Mouse (Mus musculus) gastrocnemius, adult 2 months (tissue): Measurements from ENCODE around the gene Dnaja2. TPM values are rescaled to one million over a fixed set of nuclear protein-coding genes. Genes with fewer than 3 reads are reported as not detected.
A peak's percentile ranks its signal among the peaks of the same experiment; 100 is the strongest.

Source experiments
- DNase-seq: peaks from one replicate; pipeline ENCODE4 v3.0.0; 2022
- H3K27ac ChIP-seq: fragments of 200-600 bp; 2 replicates; pipeline ENCODE4 v1.8.1; 2022; ENCODE audit warnings: mild to moderate bottlenecking
- H3K4me3 ChIP-seq: fragments of 200-600 bp; 2 replicates; pipeline ENCODE4 v1.8.1; 2022; ENCODE audit warnings: mild to moderate bottlenecking, moderate library complexity
- CTCF ChIP-seq: fragments of 200-600 bp; IDR thresholded peaks from 2 replicates; pipeline ENCODE4 v1.8.1; 2022; ENCODE audit warnings: antibody characterized with exemption, mild to moderate bottlenecking, moderate library complexity
- intact Hi-C: fragments of 180-260 bp; cut with DNase I; formaldehyde crosslinking; loops from one replicate; pipeline ENCODE4 v1.15.1; 2025
- total RNA-seq, 2 experiments: library from RNA; stranded (reverse); gene quantifications; 2 replicates each; pipeline ENCODE4 v1.2.3; 2021

Gene Dnaja2
- total RNA-seq, 2 experiments from 2014 or later = 204 to 232 TPM

GRCm38 (mm10) chr8:85577666-85578065, 22.5 kb upstream of the Dnaja2 start:
- intact Hi-C loops = no loop called here
- TF ChIP-seq CTCF = no peak
- no peak overlapping the region for H3K27ac ChIP-seq

GRCm38 (mm10) chr8:85573972-85574496, 18.9 kb upstream of the Dnaja2 start:
- intact Hi-C loops = no loop called here
- TF ChIP-seq CTCF = no peak
- H3K27ac ChIP-seq = no peak overlapping the region
- no peak for DNase-seq
- no peak overlapping the region for H3K4me3 ChIP-seq

More at GRCm38 (mm10) chr8:85577666-85578065, 22.5 kb upstream of the Dnaja2 start:
- no peak for DNase-seq
- no peak overlapping the region for H3K4me3 ChIP-seq

- H3K4me3 ChIP-seq = no peak overlapping the region
- no peak overlapping the region for H3K27ac ChIP-seq
- intact Hi-C loops = no loop called here
- no peak for DNase-seq
- no peak for TF ChIP-seq CTCF
These were observed 15.3 kb upstream of the Dnaja2 start for GRCm38 (mm10) chr8:85570466-85570865.

GRCm38 (mm10) chr8:85567801-85568200, 12.7 kb upstream of the Dnaja2 start:
- intact Hi-C loops = no loop called here
- no peak overlapping the region for H3K4me3 ChIP-seq
- TF ChIP-seq CTCF = no peak
- H3K27ac ChIP-seq = no peak overlapping the region
- DNase-seq = no peak

- TF ChIP-seq CTCF = no peak
- DNase-seq = no peak
- Histone ChIP-seq H3K4me3 (no peak overlapping the region), H3K27ac (no peak overlapping the region)
- intact Hi-C loops = no loop called here
These were observed 10.0 kb upstream of the Dnaja2 start for GRCm38 (mm10) chr8:85565186-85565585.

DNA sequence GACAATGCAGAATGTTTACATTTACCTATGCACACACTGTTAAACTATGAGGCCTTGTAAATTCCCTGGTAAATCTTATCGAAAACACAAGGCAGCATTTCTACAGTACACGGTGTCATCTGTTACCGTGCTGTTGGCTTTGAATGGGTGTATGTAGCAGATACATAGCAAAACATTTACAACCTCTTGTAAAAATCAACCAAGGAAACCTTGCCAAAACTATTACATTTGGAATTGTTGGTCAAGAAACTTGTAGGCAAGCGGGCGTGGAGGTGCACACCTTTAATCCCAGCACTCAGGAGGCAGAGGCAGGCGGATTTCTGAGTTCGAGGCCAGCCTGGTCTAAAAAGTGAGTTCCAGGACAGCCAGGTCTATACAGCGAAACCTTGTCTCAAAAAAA, 8.2 kb upstream of the Dnaja2 start:
- TF ChIP-seq CTCF = no peak
- DNase-seq = no peak
- H3K4me3 ChIP-seq = no peak overlapping the region
- intact Hi-C loops = no loop called here
- no peak overlapping the region for H3K27ac ChIP-seq

GRCm38 (mm10) chr8:85559966-85560365, 4.8 kb upstream of the Dnaja2 start:
- no peak for DNase-seq
- intact Hi-C loops = loop anchor here (10.0 kb wide), 1 partner anchor 265 kb away; the partner anchor contains the start of genes Orc6 and Vps35
- Histone ChIP-seq H3K4me3 (no peak overlapping the region), H3K27ac (no peak overlapping the region)
- TF ChIP-seq CTCF = no peak

DNA sequence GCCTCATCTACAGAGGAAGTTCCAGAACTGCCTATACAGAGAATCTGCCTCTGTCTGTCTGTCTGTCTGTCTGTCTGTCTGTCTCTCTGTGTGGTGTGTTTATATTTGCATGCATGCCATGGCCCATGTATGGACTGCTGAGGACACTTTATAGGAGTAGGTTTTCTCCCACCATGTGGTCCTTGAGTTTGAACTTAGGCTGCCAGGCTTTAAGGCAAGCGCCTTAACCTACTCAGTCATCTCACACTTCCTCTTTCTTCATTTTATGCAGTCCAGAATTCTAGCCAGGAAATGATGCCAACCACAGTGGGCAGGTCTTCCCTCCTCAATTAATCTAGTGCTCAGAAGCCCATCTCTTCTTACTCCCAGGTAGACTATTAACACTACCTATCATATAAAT, 4.1 kb upstream of the Dnaja2 start:
- intact Hi-C loops = loop anchor here (10.0 kb wide), 1 partner anchor 264 kb away; the partner anchor contains the start of genes Orc6 and Vps35

GRCm38 (mm10) chr8:85557601-85557986, 2.5 kb upstream of the Dnaja2 start:
- Histone ChIP-seq H3K4me3 (peak overlapping the region; percentile 29), H3K27ac (peak overlapping the region; percentile 100)
- no peak for TF ChIP-seq CTCF
- intact Hi-C loops = loop anchor here (10.0 kb wide), 1 partner anchor 263 kb away; the partner anchor contains the start of genes Orc6 and Vps35
- DNase-seq = no peak

More for the DNA sequence above, 4.1 kb upstream of the Dnaja2 start:
- H3K27ac ChIP-seq = no peak overlapping the region
- DNase-seq = no peak
- no peak overlapping the region for H3K4me3 ChIP-seq
- no peak for TF ChIP-seq CTCF

GRCm38 (mm10) chr8:85556986-85557600, 1.9 kb upstream of the Dnaja2 start:
- peak overlapping the region; percentile 100 for H3K27ac ChIP-seq
- peak overlapping the region; percentile 29 for H3K4me3 ChIP-seq
- intact Hi-C loops = loop anchor here (10.0 kb wide), 1 partner anchor 262 kb away; the partner anchor contains the start of genes Orc6 and Vps35
- no peak for DNase-seq
- no peak for TF ChIP-seq CTCF

GRCm38 (mm10) chr8:85554391-85555180, 558 bp downstream of the Dnaja2 start:
- TF ChIP-seq CTCF = no peak
- Histone ChIP-seq H3K4me3 (peak overlapping the region; percentile 98), H3K27ac (peak overlapping the region; percentile 100)
- intact Hi-C loops = loop anchor here (10.0 kb wide), 1 partner anchor 260 kb away; the partner anchor contains the start of genes Orc6 and Vps35
- no peak for DNase-seq

- no peak; the same call in 1 of the 2 replicates for TF ChIP-seq CTCF
- no peak for DNase-seq
- Histone ChIP-seq H3K4me3 (peak overlapping the region; percentile 98), H3K27ac (peak overlapping the region; percentile 31)
- intact Hi-C loops = loop anchor here (10.0 kb wide), 1 partner anchor 257 kb away; the partner anchor contains the start of genes Orc6 and Vps35
These were observed 3.2 kb downstream of the Dnaja2 start for GRCm38 (mm10) chr8:85551934-85552333.

- Histone ChIP-seq H3K4me3 (no peak overlapping the region), H3K27ac (no peak overlapping the region)
- DNase-seq = no peak
- TF ChIP-seq CTCF = no peak
- intact Hi-C loops = no loop called here
These were observed 18.8 kb downstream of the Dnaja2 start for GRCm38 (mm10) chr8:85536332-85536731.
